Mouse (Mus musculus): Measurements from ENCODE around the gene Gm44503.

GRCm38 (mm10) chr9:72975242-72975641 lies 16.6 kb downstream of the Gm44503 start:
- no peak for TF ChIP-seq POLR2A (IDR thresholded peaks at IDR 0.05; ENCODE audit: low read depth, low read length)
- no peak for TF ChIP-seq CTCF (IDR thresholded peaks at IDR 0.05; ENCODE audit: extremely low read depth, insufficient read depth, insufficient read length, insufficient replicate concordance)

Measured in spleen, adult 2 months (tissue).